Mouse (Mus musculus): ENCODE data around the gene Npcd. TPM values are rescaled to one million over a fixed set of nuclear protein-coding genes. Genes with fewer than 3 reads are reported as not detected.

The Npcd gene
- polyA plus RNA-seq, 1 experiment from 2014 or later = 5.5 TPM

DNA sequence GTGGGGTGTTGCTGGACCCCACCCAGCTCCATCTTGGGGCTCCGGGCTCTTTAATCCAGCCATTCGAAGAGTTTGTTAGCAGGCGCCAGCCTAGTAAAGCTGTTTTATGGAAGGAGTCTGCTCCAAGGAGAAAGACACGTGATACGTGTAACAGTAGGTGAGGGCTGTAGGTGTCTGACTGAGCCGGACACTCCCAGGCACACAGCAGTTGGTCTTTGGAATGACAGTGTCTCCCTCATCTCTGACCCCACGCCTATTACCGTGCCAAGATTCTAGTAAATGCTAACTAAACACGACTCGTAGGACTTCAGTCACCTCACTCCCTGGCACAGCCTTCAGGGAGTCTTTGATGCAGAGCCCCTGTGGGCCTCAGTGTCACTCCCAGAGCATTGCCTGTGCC, 88.7 kb downstream of the Npcd start:
- Histone ChIP-seq H3K27me3 (ENCODE audit: control insufficient read depth, insufficient read depth, low read length) (no peaks in the 10 kb centered on the region), H3K4me1 (replicated peaks; ENCODE audit: control insufficient read depth, insufficient read depth, low read length) (peaks cover 18% of the 10 kb centered on the region), H3K36me3 (replicated peaks; ENCODE audit: control insufficient read depth, insufficient read depth) (no peaks in the 10 kb centered on the region), H3K9me3 (ENCODE audit: control insufficient read depth, low read length) (no peaks in the 10 kb centered on the region), H3K4me3 (replicated peaks; ENCODE audit: low read length) (no peak overlapping the region), H3K9ac (no peak overlapping the region), H3K27ac (no peak overlapping the region), H3K4me2 (replicated peaks) (no peak overlapping the region)
- ATAC-seq (ENCODE audit: low FRiP score) (no peak), DNase-seq (ENCODE audit: low spot score) (no peak)
- 85% methylated on average over 10 of the region's 10 CpGs for WGBS

DNA sequence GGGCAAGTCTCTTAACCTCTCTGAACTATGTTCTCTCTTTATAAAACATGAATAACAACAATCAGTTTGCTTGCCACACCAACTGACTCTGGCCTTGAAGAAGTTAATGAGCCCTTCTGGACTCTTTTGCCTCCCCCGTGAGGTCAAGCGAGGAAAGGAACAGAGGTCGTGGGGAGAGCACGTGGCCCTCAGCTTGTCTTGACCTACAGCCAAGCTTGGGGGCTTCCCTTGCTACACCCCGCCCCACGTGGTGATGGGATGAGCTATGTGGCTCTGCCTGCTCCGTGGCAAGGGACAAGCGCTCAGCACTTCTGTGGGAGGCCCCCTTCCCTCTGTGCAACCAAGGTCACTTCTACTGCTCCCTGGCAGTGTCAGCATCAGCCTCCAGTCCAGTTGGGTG, 89.3 kb downstream of the Npcd start:
- no peak for ATAC-seq (ENCODE audit: low FRiP score)
- DNase-seq (ENCODE audit: low spot score) = no peak
- Histone ChIP-seq H3K9ac (no peak overlapping the region), H3K4me2 (replicated peaks) (no peak overlapping the region), H3K27ac (no peak overlapping the region), H3K4me3 (replicated peaks; ENCODE audit: low read length) (no peak overlapping the region), H3K9me3 (ENCODE audit: control insufficient read depth, low read length) (no peaks in the 10 kb centered on the region), H3K27me3 (ENCODE audit: control insufficient read depth, insufficient read depth, low read length) (no peaks in the 10 kb centered on the region), H3K36me3 (replicated peaks; ENCODE audit: control insufficient read depth, insufficient read depth) (peaks cover under 1% of the 10 kb centered on the region; the same call in 1 of the 2 replicates), H3K4me1 (replicated peaks; ENCODE audit: control insufficient read depth, insufficient read depth, low read length) (peaks cover 19% of the 10 kb centered on the region)
- 79% methylated on average over 8 of the region's 8 CpGs for WGBS

DNA sequence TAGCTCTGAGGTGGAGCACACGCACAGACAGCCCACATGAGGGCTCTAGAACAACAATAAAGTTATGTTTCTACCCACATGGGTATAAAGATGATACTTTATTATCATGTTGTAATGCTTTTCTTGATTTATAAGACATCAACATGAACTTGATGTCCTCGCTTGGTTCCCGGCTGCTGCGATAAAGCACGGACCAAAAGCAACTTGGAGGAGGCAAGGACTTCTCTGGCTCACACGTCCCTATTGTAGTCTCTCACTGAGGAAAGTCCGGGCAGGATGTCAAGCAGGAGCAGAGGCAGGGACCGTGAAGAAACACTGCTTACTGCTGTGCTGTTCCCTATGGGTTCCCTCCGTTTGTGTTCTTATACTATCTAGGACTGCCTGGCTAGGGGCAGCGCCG, 90.0 kb downstream of the Npcd start:
- no peak overlapping the region for H3K4me2 ChIP-seq (replicated peaks)
- peaks cover 8% of the 10 kb centered on the region; the same call in 1 of the 2 replicates for H3K36me3 ChIP-seq (replicated peaks; ENCODE audit: control insufficient read depth, insufficient read depth)
- no peak overlapping the region for H3K27ac ChIP-seq
- 94% methylated on average over 11 of the region's 11 CpGs for WGBS
- peaks cover 19% of the 10 kb centered on the region for H3K4me1 ChIP-seq (replicated peaks; ENCODE audit: control insufficient read depth, insufficient read depth, low read length)
- no peaks in the 10 kb centered on the region for H3K27me3 ChIP-seq (ENCODE audit: control insufficient read depth, insufficient read depth, low read length)
- H3K4me3 ChIP-seq (replicated peaks; ENCODE audit: low read length) = no peak overlapping the region
- no peak for DNase-seq (ENCODE audit: low spot score)
- no peaks in the 10 kb centered on the region for H3K9me3 ChIP-seq (ENCODE audit: control insufficient read depth, low read length)
- no peak for ATAC-seq (ENCODE audit: low FRiP score)
- H3K9ac ChIP-seq = no peak overlapping the region

DNA sequence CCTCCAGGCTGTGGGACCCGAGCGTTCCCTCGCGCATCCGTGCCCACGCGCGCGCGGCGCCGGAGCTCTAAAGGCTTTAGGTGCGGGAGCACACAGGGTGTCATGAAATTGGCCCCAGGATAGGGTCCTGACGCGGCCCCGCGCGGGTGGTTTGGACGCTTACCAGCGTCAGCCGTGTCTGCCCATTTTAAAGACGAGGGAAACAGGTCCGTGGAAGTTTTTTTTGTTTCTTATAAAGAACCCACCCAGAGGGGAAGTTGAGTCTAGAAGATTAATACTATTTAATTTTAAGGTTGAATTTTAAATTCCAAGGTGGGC, 91.4 kb downstream of the Npcd start:
- Histone ChIP-seq H3K4me1 (replicated peaks; ENCODE audit: control insufficient read depth, insufficient read depth, low read length) (peaks cover 19% of the 10 kb centered on the region), H3K36me3 (replicated peaks; ENCODE audit: control insufficient read depth, insufficient read depth) (peaks cover 21% of the 10 kb centered on the region), H3K9ac (peak overlapping the region; percentile 92), H3K27ac (peak overlapping the region; percentile 66), H3K4me2 (replicated peaks) (peak overlapping the region; percentile 74), H3K9me3 (ENCODE audit: control insufficient read depth, low read length) (no peaks in the 10 kb centered on the region), H3K27me3 (ENCODE audit: control insufficient read depth, insufficient read depth, low read length) (no peaks in the 10 kb centered on the region), H3K4me3 (replicated peaks; ENCODE audit: low read length) (peak overlapping the region; percentile 92)
- no peak for DNase-seq (ENCODE audit: low spot score)
- ATAC-seq (ENCODE audit: low FRiP score) = peak; percentile 38; the same call in 1 of the 2 replicates
- 0% methylated on average over 22 of the region's 23 CpGs for WGBS

DNA sequence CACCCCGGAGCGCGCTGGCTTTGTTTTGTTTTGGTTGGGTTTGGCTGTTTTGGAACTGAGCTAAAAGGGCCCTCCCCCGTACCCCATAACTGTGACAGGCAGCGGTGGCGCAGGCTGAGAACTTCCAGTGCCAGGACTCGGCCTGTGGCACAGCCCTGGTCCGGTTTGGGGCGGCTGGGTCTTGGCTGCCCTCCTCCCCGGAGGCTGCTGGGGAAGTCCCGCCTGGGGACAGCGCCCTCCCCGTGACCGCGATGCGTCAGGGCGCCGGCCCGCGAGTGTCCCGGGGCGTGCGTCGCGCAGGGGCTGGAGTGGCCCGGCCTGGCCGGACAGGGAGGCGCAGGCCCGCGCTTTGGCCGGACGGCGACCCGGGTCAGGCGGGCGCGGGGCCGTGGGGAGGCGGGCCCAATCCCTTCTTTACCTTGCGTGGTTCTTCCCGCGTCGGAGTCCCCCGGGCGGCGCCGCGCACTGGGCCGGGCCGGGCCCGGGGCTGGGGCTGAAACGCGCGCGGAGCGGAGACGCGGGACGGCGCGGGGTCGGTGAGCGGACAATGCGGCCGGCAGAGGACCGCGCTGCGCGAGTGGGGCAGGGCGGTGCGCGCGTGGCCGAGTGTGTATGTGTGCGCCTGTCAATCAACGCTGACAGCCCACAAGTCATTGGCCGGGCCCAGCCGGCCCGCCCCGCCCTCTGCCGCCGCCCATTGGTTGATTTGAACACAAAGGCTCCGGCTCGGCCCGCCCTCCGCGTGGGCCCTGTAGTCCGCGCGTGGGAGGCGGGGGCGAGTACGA, 91.9 kb downstream of the Npcd start, which contains the start of gene Sun2:
Gene Sun2, minus strand, starts transcription at position 616 of the 785 bp plus-strand sequence.
- peak within 1 kb of the TSS; percentile 92 for H3K9ac ChIP-seq
- ATAC-seq (ENCODE audit: low FRiP score) = peak; percentile 94
- under 1% methylated on average over 75 of the region's 93 CpGs for WGBS

DNA sequence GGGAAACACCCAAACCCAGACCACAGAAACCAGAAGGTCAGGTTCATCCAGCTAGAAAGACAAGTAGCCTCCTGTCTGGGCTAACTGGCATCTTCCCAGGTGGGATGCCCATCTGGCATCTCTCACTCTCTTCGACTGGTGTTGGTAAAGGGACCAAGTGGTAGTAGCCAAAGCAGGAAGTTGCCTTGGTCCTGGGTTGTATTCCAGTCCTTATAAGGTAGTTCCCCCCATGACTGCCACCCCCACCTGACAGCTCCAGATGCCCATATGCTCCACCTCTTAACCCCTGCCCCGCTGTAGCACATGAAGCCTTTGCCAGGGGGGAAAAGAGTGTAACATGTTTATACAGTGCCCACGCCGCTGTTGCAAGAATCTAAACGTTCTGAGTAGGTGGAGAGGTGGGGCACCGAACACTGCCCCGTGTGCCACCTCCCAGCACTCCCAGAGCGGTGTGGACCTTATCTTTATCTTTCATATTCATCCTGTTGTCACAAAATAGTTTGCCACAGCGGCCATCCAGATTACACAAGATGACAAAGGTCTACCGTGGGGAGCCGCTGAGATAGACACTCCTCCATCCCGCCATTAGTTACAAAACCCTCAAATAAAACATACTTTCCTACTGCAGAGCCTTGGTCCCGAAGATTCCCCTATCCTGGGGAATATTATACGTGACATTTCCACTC, 92.7 kb downstream of the Npcd start:
- DNase-seq (ENCODE audit: low spot score) (no peak), ATAC-seq (ENCODE audit: low FRiP score) (no peak)
- 37% methylated on average over 14 of the region's 14 CpGs for WGBS
- Histone ChIP-seq H3K4me3 (replicated peaks; ENCODE audit: low read length) (peak overlapping the region; percentile 92), H3K4me2 (replicated peaks) (peak overlapping the region; percentile 74), H3K27me3 (ENCODE audit: control insufficient read depth, insufficient read depth, low read length) (no peaks in the 10 kb centered on the region), H3K27ac (peak overlapping the region; percentile 70; the same call in 1 of the 2 replicates), H3K4me1 (replicated peaks; ENCODE audit: control insufficient read depth, insufficient read depth, low read length) (peaks cover 19% of the 10 kb centered on the region), H3K9me3 (ENCODE audit: control insufficient read depth, low read length) (no peaks in the 10 kb centered on the region), H3K9ac (peak overlapping the region; percentile 92), H3K36me3 (replicated peaks; ENCODE audit: control insufficient read depth, insufficient read depth) (peaks cover 34% of the 10 kb centered on the region)

More for the DNA sequence above, 91.9 kb downstream of the Npcd start, which contains the start of gene Sun2:
- peak within 1 kb of the TSS; percentile 92 for H3K4me3 ChIP-seq (replicated peaks; ENCODE audit: low read length)
- no peaks in the 10 kb centered on the region for H3K9me3 ChIP-seq (ENCODE audit: control insufficient read depth, low read length)
- peak within 1 kb of the TSS; percentile 70 for H3K27ac ChIP-seq
- peak; percentile 90 for DNase-seq (ENCODE audit: low spot score)
- H3K4me1 ChIP-seq (replicated peaks; ENCODE audit: control insufficient read depth, insufficient read depth, low read length) = peaks cover 19% of the 10 kb centered on the region
- H3K27me3 ChIP-seq (ENCODE audit: control insufficient read depth, insufficient read depth, low read length) = no peaks in the 10 kb centered on the region
- H3K4me2 ChIP-seq (replicated peaks) = peak within 1 kb of the TSS; percentile 74
- peaks cover 26% of the 10 kb centered on the region for H3K36me3 ChIP-seq (replicated peaks; ENCODE audit: control insufficient read depth, insufficient read depth)

DNA sequence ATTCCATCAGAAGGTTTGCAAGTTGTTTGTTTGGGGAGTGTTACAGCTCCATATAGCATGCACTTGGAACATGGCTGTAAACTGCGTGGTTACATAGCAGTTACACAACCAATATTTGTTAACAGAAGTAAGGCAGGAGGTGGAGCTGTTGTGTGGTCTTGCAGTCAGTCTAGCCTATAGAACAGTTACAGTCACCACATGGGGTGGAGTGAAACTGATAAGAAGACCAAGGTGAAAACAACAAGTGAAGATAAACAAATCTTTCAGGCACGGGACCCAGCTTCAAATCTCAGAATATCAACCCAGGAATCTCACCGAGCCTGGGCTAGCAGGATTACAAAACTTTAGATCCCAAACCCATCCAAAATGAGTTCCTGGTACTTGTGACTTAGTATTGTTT, 93.3 kb downstream of the Npcd start:
- H3K4me1 ChIP-seq (replicated peaks; ENCODE audit: control insufficient read depth, insufficient read depth, low read length) = peaks cover 19% of the 10 kb centered on the region
- H3K4me3 ChIP-seq (replicated peaks; ENCODE audit: low read length) = peak overlapping the region; percentile 92; the same call in 1 of the 2 replicates
- peak overlapping the region; percentile 92 for H3K9ac ChIP-seq
- no peaks in the 10 kb centered on the region for H3K9me3 ChIP-seq (ENCODE audit: control insufficient read depth, low read length)
- peaks cover 39% of the 10 kb centered on the region for H3K36me3 ChIP-seq (replicated peaks; ENCODE audit: control insufficient read depth, insufficient read depth)
- WGBS = 84% methylated on average over 3 of the region's 3 CpGs
- peak overlapping the region; percentile 74 for H3K4me2 ChIP-seq (replicated peaks)
- no peaks in the 10 kb centered on the region for H3K27me3 ChIP-seq (ENCODE audit: control insufficient read depth, insufficient read depth, low read length)
- DNase-seq (ENCODE audit: low spot score) (no peak), ATAC-seq (ENCODE audit: low FRiP score) (no peak)
- no peak overlapping the region for H3K27ac ChIP-seq

Other genes with a start within 250 kb of the Npcd start
- gene Dmc1, start 229.1 kb downstream of the Npcd start, polyA plus RNA-seq (2014; fragmentation: Nextera tagmentation; extraction: Ambion mirVana) = 0.80 and 1.4 TPM in 2 replicates
- 3.3 and 7.6 TPM in 2 replicates for gene Fam227a, start 175.3 kb downstream of the Npcd start, polyA plus RNA-seq (2014; fragmentation: Nextera tagmentation; extraction: Ambion mirVana)
- 85.4 and 85.5 TPM in 2 replicates for gene Cby1, start 175.0 kb downstream of the Npcd start, polyA plus RNA-seq (2014; fragmentation: Nextera tagmentation; extraction: Ambion mirVana)
- gene Tomm22, start 163.4 kb downstream of the Npcd start, polyA plus RNA-seq (2014; fragmentation: Nextera tagmentation; extraction: Ambion mirVana) = 241 and 244 TPM in 2 replicates
- 16.1 and 18.6 TPM in 2 replicates for gene Josd1, start 146.3 kb downstream of the Npcd start, polyA plus RNA-seq (2014; fragmentation: Nextera tagmentation; extraction: Ambion mirVana)
- gene Gtpbp1, start 143.4 kb downstream of the Npcd start, polyA plus RNA-seq (2014; fragmentation: Nextera tagmentation; extraction: Ambion mirVana) = 43.1 and 43.4 TPM in 2 replicates
- 5.9 and 6.7 TPM in 2 replicates for gene Sun2, start 91.7 kb downstream of the Npcd start, polyA plus RNA-seq (2014; fragmentation: Nextera tagmentation; extraction: Ambion mirVana)
- 64.6 and 67.8 TPM in 2 replicates for gene Dnal4, start 56.4 kb downstream of the Npcd start, polyA plus RNA-seq (2014; fragmentation: Nextera tagmentation; extraction: Ambion mirVana)
- gene Nptxr, start 29.5 kb downstream of the Npcd start, polyA plus RNA-seq (2014; fragmentation: Nextera tagmentation; extraction: Ambion mirVana) = 20.9 and 24.8 TPM in 2 replicates
- gene Cbx6, start 451 bp upstream of the Npcd start, polyA plus RNA-seq (2014; fragmentation: Nextera tagmentation; extraction: Ambion mirVana) = 36.9 and 39.8 TPM in 2 replicates
- 4.9 and 5.1 TPM in 2 replicates for gene Apobec3, start 57.4 kb upstream of the Npcd start, polyA plus RNA-seq (2014; fragmentation: Nextera tagmentation; extraction: Ambion mirVana)
- 3.2 and 4.0 TPM in 2 replicates for gene Cbx7, start 136.9 kb upstream of the Npcd start, polyA plus RNA-seq (2014; fragmentation: Nextera tagmentation; extraction: Ambion mirVana)
- gene Pdgfb, start 180.7 kb upstream of the Npcd start, polyA plus RNA-seq (2014; fragmentation: Nextera tagmentation; extraction: Ambion mirVana) = 7.3 and 7.5 TPM in 2 replicates

Measured in hindbrain, embryonic 14.5 days (tissue).